Mouse (Mus musculus) stomach, embryonic 15.5 days (tissue): ENCODE measurements around the gene Manba. TPM values are rescaled to one million over a fixed set of nuclear protein-coding genes. Genes with fewer than 3 reads are reported as not detected.

ENCODE experiments used
- ATAC-seq: fragments of 200-750 bp; cut with Nextera tagmentation; 2 replicates; pipeline ENCODE4 v1.8.0; 2017; ENCODE audit warnings: low read depth, moderate number of reproducible peaks, moderate TSS enrichment; ENCODE audit not compliant: insufficient read depth, low FRiP score
- H3K27ac ChIP-seq: fragments of 300-500 bp; sonication (generic); 2 replicates; pipeline ENCODE4 v1.5.1; 2015; ENCODE audit warnings: mild to moderate bottlenecking, inconsistent platforms
- H3K27me3 ChIP-seq: fragments of 300-500 bp; sonication (generic); replicated peaks from 2 replicates; pipeline ENCODE4 v1.6.1; 2015; ENCODE audit warnings: inconsistent platforms
- H3K36me3 ChIP-seq: fragments of 300-500 bp; sonication (generic); 2 replicates; pipeline ENCODE4 v1.6.1; 2015; ENCODE audit warnings: inconsistent platforms
- H3K4me1 ChIP-seq: fragments of 300-500 bp; sonication (generic); 2 replicates; pipeline ENCODE4 v1.6.1; 2015; ENCODE audit warnings: inconsistent platforms
- H3K4me2 ChIP-seq: fragments of 300-500 bp; sonication (generic); 2 replicates; pipeline ENCODE4 v1.6.1; 2015; ENCODE audit warnings: mild to moderate bottlenecking, inconsistent platforms
- H3K4me3 ChIP-seq: fragments of 300-500 bp; sonication (generic); replicated peaks from 2 replicates; pipeline ENCODE4 v1.5.1; 2015; ENCODE audit warnings: inconsistent platforms
- H3K9ac ChIP-seq: fragments of 300-500 bp; sonication (generic); 2 replicates; pipeline ENCODE4 v1.6.1; 2015; ENCODE audit warnings: inconsistent platforms
- H3K9me3 ChIP-seq: fragments of 300-500 bp; sonication (generic); 2 replicates; pipeline ENCODE4 v1.6.1; 2016; ENCODE audit warnings: inconsistent platforms
- WGBS: fragments of 180-500 bp; shearing (Covaris S2); methylation state at CpG from one replicate; pipeline ENCODE4 v1.1.7; 2015; 5-methylcytosine and 5-hydroxymethylcytosine counted together
- polyA plus RNA-seq: library from polyadenylated mRNA; unstranded; fragments of >200 nt; fragmentation: Nextera tagmentation; extraction: Ambion mirVana; gene quantifications from 2 replicates; pipeline ENCODE4 v1.2.1, GENCODE M21; 2015

Manba gene
- polyA plus RNA-seq, 1 experiment from 2014 or later = 13.5 TPM

- Histone ChIP-seq H3K4me2 (no peak overlapping the region), H3K4me3 (no peak overlapping the region), H3K36me3 (peaks cover 23% of the 10 kb centered on the region), H3K9me3 (no peaks in the 10 kb centered on the region), H3K27me3 (no peaks in the 10 kb centered on the region), H3K9ac (no peak overlapping the region), H3K4me1 (peaks cover 3% of the 10 kb centered on the region; the same call in 1 of the 2 replicates), H3K27ac (no peak overlapping the region)
- WGBS = 65% methylated on average over 3 of the region's 3 CpGs
- no peak for ATAC-seq
These were observed 124.8 kb downstream of the Manba start for GRCm38 (mm10) chr3:135610221-135610620.

GRCm38 (mm10) chr3:135614376-135614775 is 129.0 kb downstream of the Manba start:
- no peak for ATAC-seq
- Histone ChIP-seq H3K27ac (no peak overlapping the region), H3K9me3 (no peaks in the 10 kb centered on the region), H3K36me3 (peaks cover 26% of the 10 kb centered on the region), H3K4me1 (no peaks in the 10 kb centered on the region), H3K4me2 (no peak overlapping the region), H3K9ac (no peak overlapping the region), H3K27me3 (no peaks in the 10 kb centered on the region), H3K4me3 (no peak overlapping the region)
- WGBS = 62% methylated on average over 3 of the region's 3 CpGs

DNA sequence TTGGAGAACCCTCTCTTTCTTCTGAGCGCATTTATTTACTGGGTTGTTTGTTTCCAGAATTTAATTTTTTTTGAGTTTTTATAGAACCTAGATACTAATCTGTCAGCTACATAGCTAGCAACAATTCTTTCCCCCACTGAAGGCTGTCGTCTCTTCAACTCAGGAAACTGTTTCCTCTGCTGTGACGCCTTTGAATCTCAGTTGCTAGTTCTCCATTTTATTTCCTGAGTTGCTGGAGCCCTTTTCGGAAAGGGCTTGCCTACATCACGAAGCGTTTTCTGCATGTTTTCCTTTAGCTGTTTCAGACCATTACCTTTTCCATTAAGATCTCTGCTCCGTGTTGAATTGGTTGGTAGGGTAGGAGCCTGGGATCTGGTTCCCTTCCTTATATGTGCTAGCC is 131.3 kb downstream of the Manba start:
- Histone ChIP-seq H3K9me3 (no peaks in the 10 kb centered on the region), H3K4me1 (no peaks in the 10 kb centered on the region), H3K27ac (no peak overlapping the region), H3K4me3 (no peak overlapping the region), H3K9ac (no peak overlapping the region), H3K36me3 (peaks cover 17% of the 10 kb centered on the region), H3K27me3 (no peaks in the 10 kb centered on the region), H3K4me2 (no peak overlapping the region)
- no peak for ATAC-seq
- WGBS = 88% methylated on average over 7 of the region's 7 CpGs

Other genes starting within 250 kb of the Manba start
- gene Bdh2, start 204.4 kb upstream of the Manba start, polyA plus RNA-seq = 6.4 and 7.0 TPM in 2 replicates
- gene Slc9b2, start 177.9 kb upstream of the Manba start, polyA plus RNA-seq = 2.2 and 2.4 TPM in 2 replicates
- 0.13 and 0.17 TPM in 2 replicates for gene Slc9b1, start 137.6 kb upstream of the Manba start, polyA plus RNA-seq
- gene Cisd2, start 61.7 kb upstream of the Manba start, polyA plus RNA-seq = 60.2 and 64.0 TPM in 2 replicates
- gene Ube2d3, start 47.5 kb upstream of the Manba start, polyA plus RNA-seq = 469 and 491 TPM in 2 replicates
- 24.5 and 25.9 TPM in 2 replicates for gene Nfkb1, start 205.9 kb downstream of the Manba start, polyA plus RNA-seq